Mouse (Mus musculus) heart, postnatal 10 days (tissue): ENCODE measurements around the gene Srp54b. TPM values are rescaled to one million over a fixed set of nuclear protein-coding genes. Genes with fewer than 3 reads are reported as not detected.
"Not testable (repeated sequence)": the region's sequence is repeated elsewhere in the genome, so short reads cannot be mapped to it uniquely, and the experiment has no call there.

Experiments used
- DNase-seq, 2 experiments: peaks; one replicate each; pipeline ENCODE4 v3.0.0; 2021
- intact Hi-C: fragments of 180-260 bp; cut with DNase I; formaldehyde crosslinking; loops from one replicate; pipeline ENCODE4 v1.15.1; 2025
- total RNA-seq, 2 experiments: library from RNA; stranded (reverse); gene quantifications; 2 replicates each; pipeline ENCODE4 v1.2.3; 2021

Gene Srp54b
- 10 to 100 TPM; 35.3 to 38.0 TPM for total RNA-seq

GRCm38 (mm10) chr12:55154559-55155448 is at the start of gene Srp54b:
Srp54b (plus strand) TSS chr12:55155104.
- DNase-seq, intact Hi-C loops: not testable (repeated sequence)

- intact Hi-C loops, result not testable (repeated sequence)
Measured at GRCm38 (mm10) chr12:55112616-55113015, 42.3 kb upstream of the Srp54b start.

GRCm38 (mm10) chr12:55124242-55124641 is 30.7 kb upstream of the Srp54b start, which contains the start of gene Fam177a:
Fam177a (plus strand) TSS chr12:55124469.
- DNase-seq, intact Hi-C loops: not testable (repeated sequence)

More at GRCm38 (mm10) chr12:55112616-55113015, 42.3 kb upstream of the Srp54b start:
- not testable (repeated sequence) for DNase-seq

- intact Hi-C loops, DNase-seq: not testable (repeated sequence)
Measured at GRCm38 (mm10) chr12:55124731-55125130, 30.2 kb upstream of the Srp54b start.

- intact Hi-C loops, DNase-seq: not testable (repeated sequence)
Measured at GRCm38 (mm10) chr12:55135540-55135939, 19.4 kb upstream of the Srp54b start.

GRCm38 (mm10) chr12:55137859-55138258 is 17.0 kb upstream of the Srp54b start:
- intact Hi-C loops, result not testable (repeated sequence)

GRCm38 (mm10) chr12:55155449-55155783 is 512 bp downstream of the Srp54b start:
- intact Hi-C loops, DNase-seq: not testable (repeated sequence)

More at GRCm38 (mm10) chr12:55137859-55138258, 17.0 kb upstream of the Srp54b start:
- DNase-seq, result not testable (repeated sequence)

- intact Hi-C loops, DNase-seq: not testable (repeated sequence)
Measured at GRCm38 (mm10) chr12:55167034-55167557, 12.2 kb downstream of the Srp54b start.

GRCm38 (mm10) chr12:55187686-55188085 is 32.8 kb downstream of the Srp54b start:
- DNase-seq, intact Hi-C loops: not testable (repeated sequence)

- intact Hi-C loops, DNase-seq: not testable (repeated sequence)
Measured at GRCm38 (mm10) chr12:55189127-55189526, 34.2 kb downstream of the Srp54b start.

- DNase-seq, intact Hi-C loops: not testable (repeated sequence)
Measured at GRCm38 (mm10) chr12:55199306-55199705, 44.4 kb downstream of the Srp54b start, which contains the start of gene 1700047I17Rik2. 1700047I17Rik2 (plus strand) TSS chr12:55199592.

- intact Hi-C loops, DNase-seq: not testable (repeated sequence)
Measured at GRCm38 (mm10) chr12:55199799-55200198, 44.9 kb downstream of the Srp54b start.

- intact Hi-C loops, DNase-seq: not testable (repeated sequence)
Measured at GRCm38 (mm10) chr12:55212944-55213343, 58.0 kb downstream of the Srp54b start.

- DNase-seq, intact Hi-C loops: not testable (repeated sequence)
Measured at GRCm38 (mm10) chr12:55229626-55230519, 75.0 kb downstream of the Srp54b start, which contains the start of gene Srp54c. Srp54c (plus strand) TSS chr12:55230168.

GRCm38 (mm10) chr12:55230520-55230861 is 75.6 kb downstream of the Srp54b start:
- intact Hi-C loops, result not testable (repeated sequence)
- DNase-seq, result peak; percentile 7 to 8

Other genes with a start within 250 kb of the Srp54b start
- gene Gm20403, start 168.6 kb upstream of the Srp54b start, total RNA-seq, result not detected
- 10 to 100 TPM; 11.8 to 13.5 TPM for gene Baz1a, start 140.8 kb upstream of the Srp54b start, total RNA-seq
- gene 2700097O09Rik, start 75.0 kb upstream of the Srp54b start, total RNA-seq, result 1 to 10 TPM; 7.9 to 8.1 TPM
- gene Srp54a, start 74.8 kb upstream of the Srp54b start, total RNA-seq, result 100 to 1,000 TPM; 101 to 102 TPM
- gene Fam177a, start 30.6 kb upstream of the Srp54b start, total RNA-seq, result 10 to 100 TPM; 14.0 to 14.6 TPM
- gene 1700047I17Rik2, start 44.5 kb downstream of the Srp54b start, total RNA-seq, result not detected
- gene Srp54c, start 75.1 kb downstream of the Srp54b start, total RNA-seq, result 10 to 100 TPM; 33.1 to 33.7 TPM
- 10 to 100 TPM in 1 of 2 experiments, 1 to 10 TPM in 1; 9.6 to 10.1 TPM for gene 1110008L16Rik, start 144.5 kb downstream of the Srp54b start, total RNA-seq
- gene Ppp2r3c, start 147.9 kb downstream of the Srp54b start, total RNA-seq, result 10 to 100 TPM; 10.9 to 11.2 TPM
- gene Psma6, start 229.1 kb downstream of the Srp54b start, total RNA-seq, result 100 to 1,000 TPM; 196 to 197 TPM